Comparison of ENCODE assay signal across 8 mouse cellular contexts in genomic region chr8:125531640-125532039, GRCm38 (mm10). TPM values are rescaled to one million over a fixed set of nuclear protein-coding genes. Genes with fewer than 3 reads are reported as not detected.
A peak's percentile ranks its signal among the peaks of the same experiment; 100 is the strongest.
DNase-seq lines count a peak whose midpoint lies in the region; ATAC-seq lines count a peak whose summit lies in the region.
"Had no signal": no experiment of that assay in that cellular context is flagged by ENCODE, and none has a peak within 500 bp of the region (broad histone marks: within the 10 kb centered on the region; RNA-seq: fewer than 3 reads in every experiment).

No protein-coding gene starts in this region.

- H3K27me3 ChIP-seq in forebrain, embryonic 16.5 days (replicated peaks; ENCODE audit: control insufficient read depth, insufficient read depth, low read length): no peaks in the 10 kb centered on the region
- H3K27me3 ChIP-seq: embryonic facial prominence, embryonic 15.5 days had no signal

- H3K4me1 ChIP-seq in forebrain, embryonic 16.5 days (replicated peaks; ENCODE audit: control insufficient read depth, insufficient read depth, low read length): peaks cover 76% of the 10 kb centered on the region

- H3K4me2 ChIP-seq in forebrain, embryonic 16.5 days (ENCODE audit: low read length): no peak overlapping the region
- H3K4me2 ChIP-seq: embryonic facial prominence, embryonic 15.5 days had no signal

- H3K27ac ChIP-seq in forebrain, embryonic 16.5 days (ENCODE audit: low read length): no peak overlapping the region
- H3K27ac ChIP-seq: embryonic facial prominence, embryonic 15.5 days had no signal

- H3K36me3 ChIP-seq in forebrain, embryonic 16.5 days (ENCODE audit: control insufficient read depth, insufficient read depth): no peaks in the 10 kb centered on the region
- H3K36me3 ChIP-seq: embryonic facial prominence, embryonic 15.5 days had no signal

- 76% methylated on average over 1 of the region's 1 CpGs for WGBS in forebrain, embryonic 16.5 days

- no peaks in the 10 kb centered on the region for H3K9me3 ChIP-seq in forebrain, embryonic 16.5 days (ENCODE audit: control insufficient read depth, low read length)
- H3K9me3 ChIP-seq: embryonic facial prominence, embryonic 15.5 days had no signal

- DNase-seq in layer of hippocampus, adult 9-11 months: peak; percentile 49
- no peak for DNase-seq in layer of hippocampus, adult 11-12 months (ENCODE audit: low spot score)
- DNase-seq in R1 (ENCODE audit: low read depth, low spot score) (peak; percentile 48), MN1 (ENCODE audit: low spot score) (no peak)
- DNase-seq in induced T-regulatory cell, adult 2 months (ENCODE audit: low read depth): peak; percentile 73

- no peak overlapping the region for H3K9ac ChIP-seq in forebrain, embryonic 16.5 days (replicated peaks; ENCODE audit: low read depth, low read length)
- H3K9ac ChIP-seq: embryonic facial prominence, embryonic 15.5 days had no signal

- no peak overlapping the region for H3K4me3 ChIP-seq in forebrain, embryonic 16.5 days (replicated peaks; ENCODE audit: low read length)
- H3K4me3 ChIP-seq: embryonic facial prominence, embryonic 15.5 days had no signal

- peak; percentile 83 for ATAC-seq in neutrophil, adult 5-6 weeks (ENCODE audit: extremely low read depth, insufficient number of reproducible peaks, low FRiP score, poor library complexity, severe bottlenecking)
- no peak for ATAC-seq in forebrain, embryonic 16.5 days

RNA-seq across cellular contexts. Expression of gene Sipa1l2, which starts 38.0 kb away (rescaled TPM):
- 36.1 and 39.0 TPM in 2 replicates for total RNA-seq in neutrophil, adult 5-6 weeks (2017)
- polyA plus RNA-seq in forebrain, embryonic 16.5 days (2015; fragmentation: Nextera tagmentation; extraction: Ambion mirVana): 32.8 and 33.4 TPM in 2 replicates

Comparison
In these comparisons a context has a peak if more than half of its experiments do, and no peak if none do; other contexts are left out.
1. DNase-seq: peak in layer of hippocampus, adult 9-11 months (single experiment), R1 (single experiment) and induced T-regulatory cell, adult 2 months (single experiment); none in layer of hippocampus, adult 11-12 months (single experiment) and MN1 (single experiment).